Mouse (Mus musculus) bone marrow, adult 2 months (tissue): ENCODE results near the gene Cerkl.

ENCODE experiments used
- CTCF ChIP-seq: fragments of 200-500 bp; IDR thresholded peaks from 2 replicates; pipeline ENCODE4 v1.5.1; 2011; ENCODE audit warnings: low read length, control low read depth; ENCODE audit not compliant: control insufficient read depth, insufficient read depth
- POLR2A ChIP-seq: fragments of 200-500 bp; IDR thresholded peaks from 2 replicates; pipeline ENCODE4 v1.6.1; 2011; ENCODE audit warnings: low read depth, mild to moderate bottlenecking, control low read depth, low read length, borderline replicate concordance; ENCODE audit not compliant: control insufficient read depth

- TF ChIP-seq CTCF = no peak
- no peak for TF ChIP-seq POLR2A
Observed at GRCm38 (mm10) chr2:79397107-79397506, 59.5 kb downstream of the Cerkl start.
